Mouse (Mus musculus) C2C12 (cell line): ENCODE results near the gene Gm47996.

Experiments
- CTCF ChIP-seq: IDR thresholded peaks from one replicate; pipeline ENCODE4 v1.5.1; 2011; ENCODE audit not compliant: control insufficient read depth, insufficient read depth, insufficient read length
- MAX ChIP-seq: IDR thresholded peaks from one replicate; pipeline ENCODE4 v1.6.1; 2011; ENCODE audit warnings: mild to moderate bottlenecking, control low read depth
- MYOD1 ChIP-seq: IDR thresholded peaks from one replicate; pipeline ENCODE4 v1.6.1; 2011; ENCODE audit warnings: low read depth; ENCODE audit not compliant: control insufficient read depth, insufficient read length
- MYOG ChIP-seq: IDR thresholded peaks from one replicate; pipeline ENCODE4 v1.6.1; 2011; ENCODE audit not compliant: control insufficient read depth, insufficient read length; ENCODE audit errors: extremely low read depth
- USF1 ChIP-seq: IDR thresholded peaks from one replicate; pipeline ENCODE4 v1.6.1; 2011; ENCODE audit warnings: low read depth, mild to moderate bottlenecking, control low read depth, moderate library complexity

- no peak for TF ChIP-seq MAX
- TF ChIP-seq MYOD1, result no peak
- TF ChIP-seq USF1, result no peak
- no peak for TF ChIP-seq CTCF
- TF ChIP-seq MYOG, result no peak
Measured at GRCm38 (mm10) chr1:151222561-151223267, 12.8 kb downstream of the Gm47996 start.
